Mouse (Mus musculus): ENCODE results near the gene Ly6g6e.
"Not testable (repeated sequence)": the region's sequence is repeated elsewhere in the genome, so short reads cannot be mapped to it uniquely, and the experiment has no call there.

Gene Ly6g6e

DNA sequence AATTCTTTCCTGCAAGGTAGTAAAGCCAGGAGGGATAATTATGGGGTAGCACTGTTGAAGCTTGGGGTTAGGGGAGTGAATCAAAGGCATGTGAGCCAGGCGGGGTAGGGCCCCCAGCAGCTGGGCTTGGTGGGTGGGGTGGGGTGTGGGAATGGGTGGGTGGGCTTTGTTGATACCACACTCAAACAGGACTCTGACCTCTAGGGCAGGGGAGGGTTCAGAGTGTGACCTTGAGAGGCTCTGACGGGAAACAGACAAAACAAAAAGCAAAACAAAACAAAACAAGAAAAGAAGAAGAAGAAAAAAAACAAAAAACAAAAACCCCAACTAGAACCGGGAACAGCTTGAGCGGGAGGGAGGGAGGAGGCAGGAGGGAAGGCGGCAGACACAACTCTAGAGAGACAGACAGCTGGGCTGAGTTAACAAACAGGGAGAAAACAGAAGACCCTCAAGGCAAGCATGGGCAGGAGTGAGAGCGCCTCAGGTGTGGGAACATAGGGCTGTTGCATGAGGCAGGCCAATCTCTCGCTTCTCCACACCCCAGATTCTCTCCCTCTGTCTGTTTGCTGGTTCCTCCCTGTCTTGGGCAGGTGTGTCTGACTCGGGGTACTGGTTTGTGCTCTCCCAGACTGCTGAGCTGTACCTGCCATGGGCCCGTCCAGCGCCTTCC is at the start of gene Ly6g6e:
Ly6g6e (plus strand) TSS at position 396 of the 670 bp plus-strand sequence.
- DNase-seq (ENCODE audit: low read depth, low spot score): no peak

DNA sequence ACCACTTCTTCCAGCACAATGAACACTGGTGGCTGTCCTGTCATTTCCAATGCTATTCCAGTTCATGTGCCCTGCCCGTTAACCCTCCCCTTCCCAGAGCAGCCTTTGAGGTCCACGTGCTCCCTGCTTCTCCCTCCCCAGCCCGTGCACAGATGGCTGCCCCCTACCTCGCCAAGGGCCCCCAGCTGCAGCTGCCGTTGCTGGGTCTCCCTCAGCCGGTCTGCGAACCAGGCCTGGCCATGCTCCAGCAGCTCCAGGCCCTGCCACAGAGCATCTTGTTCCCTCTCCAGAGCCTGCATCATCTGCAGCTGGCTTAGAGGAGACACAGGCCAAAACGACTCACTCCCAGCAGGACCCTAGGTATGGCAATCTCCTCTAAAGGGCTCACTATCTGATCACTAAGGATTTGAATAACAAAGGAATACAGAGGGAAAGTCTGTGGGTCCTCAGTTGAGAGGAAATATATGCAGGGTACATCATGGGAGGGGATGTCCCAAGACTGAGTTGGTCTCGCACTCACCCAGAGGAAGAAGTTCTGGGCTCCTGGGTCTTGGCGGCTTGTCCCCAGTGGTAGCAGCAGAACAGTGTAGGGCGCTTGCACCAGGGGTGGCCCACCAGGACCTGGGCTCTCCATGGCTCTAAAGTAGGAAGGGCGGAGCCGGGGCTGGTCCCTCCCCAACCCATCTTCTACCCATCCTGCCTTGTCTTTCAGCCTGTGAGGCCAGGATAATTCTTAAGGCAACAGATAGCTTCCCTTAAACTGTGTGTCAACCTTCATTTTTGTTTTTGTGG is 49.2 kb upstream of the Ly6g6e start, which contains the start of gene Sapcd1:
Sapcd1 (minus strand) TSS at position 740 of the 792 bp plus-strand sequence.
- DNase-seq (ENCODE audit: low read depth, low spot score): no peak

DNA sequence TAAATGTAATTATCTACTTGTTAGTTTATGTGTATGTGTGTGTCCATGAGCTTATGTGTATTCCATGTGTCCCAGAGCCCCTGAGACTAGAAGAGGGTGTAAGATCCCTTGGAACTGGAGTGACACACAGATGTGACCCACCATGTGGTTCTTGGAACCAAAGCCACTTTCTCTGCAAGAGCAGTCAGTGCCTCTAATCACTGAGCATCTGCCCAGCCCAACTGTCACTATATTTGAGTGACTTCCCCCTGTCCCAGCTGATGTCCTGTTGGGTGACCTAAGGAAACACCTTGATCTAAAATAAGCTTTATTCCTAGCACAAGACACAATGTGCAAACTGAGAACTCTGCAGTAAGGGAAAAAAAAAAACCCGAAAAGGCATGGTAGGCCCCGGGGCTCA is 48.4 kb upstream of the Ly6g6e start:
- no peak for DNase-seq (ENCODE audit: low read depth, low spot score)

DNA sequence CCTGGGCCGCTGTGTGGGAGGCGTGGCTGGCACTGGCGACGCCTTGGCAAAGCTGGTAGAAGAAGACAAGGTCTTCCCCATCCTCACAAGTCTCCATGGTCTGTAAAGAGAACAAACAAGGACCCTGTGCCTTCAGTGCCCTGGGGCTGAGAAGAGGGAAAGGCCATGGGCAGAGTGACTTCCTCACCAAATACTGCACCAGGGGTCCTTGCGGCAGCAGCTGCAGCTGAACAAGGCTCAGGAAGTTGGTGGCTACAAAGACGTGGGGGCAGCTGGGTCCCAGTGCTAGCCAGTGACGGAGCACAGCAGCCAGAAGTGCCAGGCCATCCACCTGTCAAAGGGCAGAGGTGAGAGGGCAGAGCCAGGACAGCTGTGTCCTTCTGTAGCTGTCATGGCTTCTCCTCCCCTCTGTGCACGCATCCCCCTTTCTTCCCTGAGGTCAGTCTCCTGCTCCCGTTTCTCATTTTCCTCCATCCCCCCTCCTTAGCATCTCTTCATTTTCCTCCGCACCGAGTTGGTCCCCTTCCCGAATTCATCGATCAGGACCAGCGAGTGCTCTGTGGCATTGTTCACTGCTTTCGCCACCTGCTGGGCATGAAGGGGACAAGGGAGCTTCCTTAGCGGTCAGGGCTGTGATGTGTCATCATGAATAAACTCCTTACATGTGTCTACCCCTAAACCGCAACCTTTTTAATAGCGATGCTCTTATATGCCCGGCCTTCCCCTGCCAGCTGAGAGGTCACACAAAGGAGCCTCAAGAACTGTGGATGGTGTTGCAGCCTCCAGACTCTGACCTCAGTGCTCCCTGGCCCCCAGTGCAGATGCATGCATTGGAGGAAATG is 46.8 kb upstream of the Ly6g6e start:
- no peak for DNase-seq (ENCODE audit: low read depth, low spot score)

DNA sequence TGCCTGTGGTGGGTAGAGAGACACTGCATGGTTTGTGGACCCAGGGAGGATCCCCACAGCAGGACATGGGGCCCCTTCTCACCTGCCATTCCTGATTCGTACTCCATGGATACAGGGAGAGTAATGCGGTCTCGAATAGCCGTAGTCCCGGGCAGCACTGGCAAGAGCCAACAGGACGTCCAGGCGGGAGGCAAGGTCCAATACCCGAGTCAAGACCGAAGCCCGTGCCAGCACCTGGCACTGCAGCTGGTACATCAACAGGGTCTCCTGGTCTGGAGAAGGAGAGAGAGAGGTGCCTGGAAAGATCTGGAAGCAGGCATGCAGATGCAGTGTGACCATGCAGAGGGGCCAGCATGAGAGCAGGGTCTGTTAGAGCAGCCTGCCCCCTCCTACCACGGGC is 45.4 kb upstream of the Ly6g6e start:
- DNase-seq (ENCODE audit: low read depth, low spot score): no peak

DNA sequence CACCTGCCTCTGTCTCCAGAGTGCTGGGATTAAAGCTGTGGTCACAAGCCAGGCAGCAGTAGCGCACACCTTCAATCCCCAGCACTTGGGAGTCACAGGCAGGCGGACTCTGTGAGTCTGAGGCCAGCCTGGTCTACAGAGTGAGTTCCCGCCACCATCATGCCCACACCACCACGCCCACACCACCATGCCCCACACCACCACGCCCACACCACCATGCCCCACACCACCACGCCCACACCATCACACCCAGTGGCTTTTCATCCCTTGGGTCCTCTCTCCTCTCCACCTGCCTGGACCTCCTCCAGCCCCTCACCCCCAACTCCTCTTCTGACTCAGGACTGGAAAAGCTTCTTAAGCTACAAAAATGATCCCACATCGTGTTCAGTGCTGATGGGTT is 44.8 kb upstream of the Ly6g6e start:
- no peak for DNase-seq (ENCODE audit: low read depth, low spot score)

DNA sequence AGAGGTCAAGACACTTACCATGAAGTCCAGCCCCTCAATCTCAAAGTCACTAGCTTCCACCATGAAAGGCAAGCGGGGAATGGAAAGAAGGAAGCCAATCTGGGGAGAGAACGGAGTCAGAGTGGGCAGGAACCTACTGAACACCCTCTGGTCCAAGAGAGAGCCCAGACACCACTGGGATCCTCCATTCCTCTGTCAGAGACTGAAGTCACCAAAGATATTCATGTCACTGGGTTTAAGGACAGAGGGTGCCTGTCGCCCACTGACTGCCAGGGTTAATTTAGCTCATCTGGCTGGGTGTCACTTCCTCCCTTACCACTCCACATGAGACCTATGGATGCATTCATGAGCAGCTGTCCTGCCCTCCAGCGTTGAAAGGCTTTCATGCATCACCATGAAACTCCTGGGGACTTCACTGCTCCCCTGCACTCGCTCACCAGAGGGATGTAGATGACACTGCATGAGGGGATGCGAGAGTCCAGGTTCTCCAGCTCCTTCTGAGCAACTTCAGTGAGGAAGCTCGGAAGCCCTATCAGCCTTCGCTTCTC is 44.3 kb upstream of the Ly6g6e start:
- no peak for DNase-seq (ENCODE audit: low read depth, low spot score)

DNA sequence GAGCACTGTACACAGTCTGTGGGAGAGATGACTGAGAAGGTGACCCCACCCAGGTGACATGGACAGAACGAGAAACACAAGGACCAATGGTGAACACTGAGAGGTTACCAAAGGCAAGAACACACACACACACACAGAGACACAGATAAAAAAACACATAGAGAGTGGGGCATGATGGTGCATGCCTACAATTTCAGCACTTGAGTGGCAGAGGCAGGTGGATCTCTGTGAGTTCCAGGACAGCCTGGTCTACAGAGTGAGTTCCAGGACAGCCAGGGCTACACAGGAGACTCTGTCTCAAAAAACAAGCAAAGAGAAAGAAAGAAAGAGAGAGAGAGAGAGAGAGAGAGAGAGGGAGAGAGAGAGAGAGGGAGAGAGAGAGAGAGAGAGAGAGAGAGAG is 43.0 kb upstream of the Ly6g6e start:
- DNase-seq (ENCODE audit: low read depth, low spot score): not testable (repeated sequence)

DNA sequence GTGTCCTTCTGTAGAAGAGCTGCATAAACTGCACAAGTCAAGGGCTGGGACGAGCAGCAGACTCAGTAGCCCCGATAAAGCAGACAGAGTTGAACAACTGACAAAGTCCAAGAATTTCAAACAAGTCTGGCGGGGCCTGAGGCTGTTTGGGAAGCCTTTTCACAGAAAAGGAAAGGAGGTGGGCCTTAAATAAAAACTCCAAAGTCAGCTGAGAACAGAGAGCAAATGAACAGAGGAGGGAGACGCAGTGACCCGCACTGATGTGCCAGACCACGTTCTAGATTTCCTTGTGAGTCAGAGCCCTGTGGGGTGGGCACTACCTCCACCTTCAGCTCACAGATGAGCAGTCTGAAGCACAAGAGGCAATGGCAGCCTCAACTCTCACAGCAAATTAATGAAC is 41.8 kb upstream of the Ly6g6e start:
- no peak for DNase-seq (ENCODE audit: low read depth, low spot score)

DNA sequence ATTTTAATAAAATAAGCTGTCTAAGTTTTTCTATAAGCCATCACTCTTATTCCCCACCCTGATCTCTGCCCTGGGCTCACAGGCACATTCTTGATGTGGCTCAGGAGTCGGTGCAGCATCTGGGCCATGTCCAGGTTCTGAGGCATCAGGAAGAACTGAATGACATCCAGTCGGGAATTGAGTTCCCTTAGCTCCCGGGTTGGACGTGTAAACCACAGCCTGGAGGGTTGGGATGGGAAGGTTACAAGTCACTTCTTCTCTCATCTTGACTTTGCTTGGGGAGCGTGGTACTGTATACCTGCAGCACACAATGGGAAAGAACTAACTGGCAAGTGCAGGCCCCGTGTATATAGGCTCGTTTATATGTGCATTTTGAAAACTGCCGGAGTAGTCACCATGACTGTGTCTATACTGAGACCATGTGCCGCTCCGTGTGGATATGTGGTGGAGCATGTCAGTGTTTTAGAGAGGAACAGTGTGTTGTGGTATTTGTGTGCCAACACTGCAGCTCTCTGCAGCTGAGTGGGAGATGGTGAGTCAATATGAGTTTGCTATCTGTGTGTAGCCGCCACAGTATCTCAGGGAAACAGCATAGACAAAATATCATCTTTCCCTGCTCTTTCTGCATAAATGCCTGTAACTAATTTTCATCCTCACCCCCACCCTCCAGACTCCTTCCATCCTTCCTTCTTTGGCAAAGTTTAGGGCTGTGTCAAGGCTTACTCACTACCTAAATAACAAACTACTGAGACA is 37.4 kb upstream of the Ly6g6e start:
- no peak for DNase-seq (ENCODE audit: low read depth, low spot score)

DNA sequence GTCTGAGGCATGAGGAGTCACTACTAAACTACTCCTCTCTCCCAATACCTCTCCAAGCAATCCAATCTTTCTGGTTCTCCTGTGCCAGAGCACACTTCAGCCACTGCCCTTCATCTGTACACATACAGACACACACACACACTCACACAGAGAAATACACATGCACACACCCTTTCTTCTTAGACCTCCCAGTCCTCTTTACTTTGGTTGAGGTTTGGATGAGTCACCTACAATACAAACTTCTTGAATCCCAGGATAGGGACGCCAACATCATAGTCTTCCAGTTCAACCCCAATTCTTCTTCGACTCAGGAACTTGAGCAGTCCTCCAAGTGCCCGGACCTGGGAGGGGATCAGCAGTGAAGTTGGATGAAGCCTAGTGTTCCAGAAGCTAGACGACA is 32.9 kb upstream of the Ly6g6e start:
- no peak for DNase-seq (ENCODE audit: low read depth, low spot score)

DNA sequence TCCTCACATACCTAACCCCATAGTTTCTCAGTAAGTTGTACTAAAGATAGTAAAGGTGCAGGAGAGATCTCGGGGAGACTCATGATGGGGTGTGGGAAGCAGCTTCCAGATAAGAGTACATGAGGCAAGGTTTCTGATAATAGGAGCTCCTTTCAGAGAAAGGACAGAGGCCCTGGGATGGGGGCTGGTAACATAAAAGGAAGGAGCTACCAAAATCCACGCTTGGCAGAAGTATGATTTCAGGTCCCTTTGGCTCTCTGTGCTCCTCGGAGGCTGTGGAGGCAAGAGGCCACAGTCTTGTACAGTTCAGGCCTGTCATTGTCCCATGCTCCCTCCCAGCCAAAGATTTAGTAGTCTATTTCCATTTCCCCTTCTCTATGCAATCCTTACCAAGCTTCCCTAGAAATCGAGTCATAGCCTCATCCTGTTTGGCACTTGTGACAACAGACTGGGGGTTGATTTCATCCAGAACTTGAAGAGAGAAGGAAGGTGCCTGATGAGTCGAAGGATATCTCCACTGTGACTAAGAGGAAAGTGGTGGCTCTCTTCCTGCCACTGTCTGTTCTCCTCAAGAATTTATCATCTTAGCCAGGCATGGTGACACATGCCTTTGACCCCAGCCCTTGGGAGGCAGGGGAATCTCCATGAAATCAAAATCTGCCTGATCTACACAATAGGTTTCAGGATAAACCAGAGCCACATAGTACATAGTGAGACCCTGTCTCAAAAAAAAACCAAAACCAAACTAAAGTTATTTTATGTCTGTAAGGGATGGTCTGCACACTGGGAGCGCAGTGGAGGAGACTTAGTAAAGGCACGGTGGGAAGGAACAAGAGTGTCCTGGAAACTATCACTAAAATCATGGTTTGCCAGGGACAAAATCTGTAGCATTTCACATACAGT is 31.5 kb upstream of the Ly6g6e start:
- DNase-seq (ENCODE audit: low read depth, low spot score): no peak

DNA sequence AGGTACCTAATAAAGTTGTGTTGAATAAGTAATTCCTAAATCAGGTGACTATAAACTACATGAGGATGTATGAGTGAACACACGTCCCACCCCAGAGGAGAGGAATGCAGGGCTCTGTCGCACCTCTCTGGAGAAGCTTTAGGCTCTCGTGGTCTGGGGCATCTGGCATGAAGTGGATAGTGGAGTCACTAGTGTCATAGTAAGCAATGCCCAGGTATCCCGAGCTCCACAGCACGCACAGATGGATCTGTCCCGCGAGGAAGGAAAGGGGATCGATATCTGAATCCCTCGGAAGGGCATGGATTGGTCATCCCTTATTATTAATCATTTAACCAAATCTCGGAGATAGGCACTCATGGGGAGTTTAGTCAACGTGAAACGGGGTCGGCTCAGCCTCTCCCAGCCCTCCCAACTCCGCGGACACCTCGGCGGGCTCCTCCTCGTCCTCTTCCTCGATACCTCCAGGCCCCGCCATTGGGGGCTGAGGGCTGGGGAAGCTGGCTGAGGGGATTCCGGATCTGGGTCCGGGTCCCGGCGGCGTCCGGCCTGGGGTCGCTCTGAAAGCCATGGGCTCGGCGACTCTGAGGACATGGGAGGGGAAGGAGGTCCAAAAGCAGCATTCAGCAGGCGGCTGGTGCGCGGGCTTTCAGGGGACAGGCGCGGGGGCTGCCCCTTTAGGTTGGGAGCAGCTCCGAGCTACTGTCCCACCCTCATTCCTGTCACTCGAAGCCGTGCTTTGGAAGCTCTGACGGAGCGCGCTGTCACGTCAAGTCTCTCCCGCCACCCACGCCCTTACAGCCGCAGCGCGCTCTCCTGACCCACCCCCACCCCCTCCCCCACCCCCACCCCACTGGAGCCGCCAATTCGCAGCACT is 30.7 kb upstream of the Ly6g6e start:
- DNase-seq (ENCODE audit: low read depth, low spot score): no peak

DNA sequence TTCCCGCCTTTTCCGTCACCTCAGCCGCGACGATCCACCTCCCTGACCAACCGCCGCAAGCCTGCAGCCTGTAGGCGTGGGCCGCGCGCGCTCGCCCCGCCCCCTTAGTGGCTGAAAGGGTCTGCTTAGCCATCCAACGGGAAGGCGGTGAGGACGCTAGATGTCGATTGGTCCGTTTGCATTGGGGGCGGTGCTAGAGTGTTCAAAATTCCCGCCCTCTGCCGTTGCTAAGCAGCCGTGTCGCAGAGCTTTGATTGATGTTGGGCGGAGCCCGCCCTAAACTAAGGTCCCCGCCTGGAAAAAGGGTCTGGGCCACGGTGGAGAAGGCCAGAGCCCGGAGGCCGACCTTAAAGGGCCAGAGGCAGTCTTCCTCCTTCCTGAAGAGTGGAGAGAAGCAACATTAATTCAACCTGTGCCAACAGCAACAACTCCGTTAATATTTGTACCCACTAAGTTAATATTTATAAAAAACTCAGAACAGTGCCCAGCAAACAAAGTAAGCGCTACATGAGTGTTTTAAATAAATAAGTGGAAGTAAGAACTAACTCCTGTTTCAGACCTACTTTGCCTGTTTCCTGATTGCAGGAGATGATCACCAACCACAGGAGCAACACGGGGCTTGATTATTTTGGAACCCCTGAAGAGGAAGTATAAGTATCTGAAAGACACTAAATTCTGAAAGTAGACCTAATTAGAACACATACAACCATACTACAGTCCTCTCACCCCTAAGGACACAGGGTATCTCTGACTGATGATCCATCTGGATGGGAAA is 29.8 kb upstream of the Ly6g6e start, which contains the start of gene Msh5:
Msh5 (minus strand) TSS at position 65 of the 775 bp plus-strand sequence.
- peak; percentile 100 for DNase-seq (ENCODE audit: low read depth, low spot score)

DNA sequence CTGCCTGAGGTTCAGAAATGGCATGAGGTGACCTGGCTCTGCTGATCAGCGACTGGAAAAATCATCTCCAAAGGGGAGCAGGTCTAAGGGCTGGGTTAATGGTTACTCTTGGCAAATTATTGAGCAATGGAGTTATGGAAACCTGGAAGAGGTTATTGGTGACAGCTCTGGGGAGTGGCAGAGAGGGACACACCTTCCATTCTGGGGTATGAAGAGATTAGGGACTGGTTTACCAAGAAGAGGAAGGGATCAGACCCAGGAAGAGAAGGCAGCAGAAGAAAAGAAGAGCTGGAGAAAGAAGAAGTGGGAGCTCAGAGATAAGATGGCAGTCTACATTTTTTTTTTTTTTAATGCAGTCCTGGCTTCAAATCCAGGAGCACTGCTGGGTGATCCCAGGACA is 29.0 kb upstream of the Ly6g6e start:
- DNase-seq (ENCODE audit: low read depth, low spot score): no peak

DNA sequence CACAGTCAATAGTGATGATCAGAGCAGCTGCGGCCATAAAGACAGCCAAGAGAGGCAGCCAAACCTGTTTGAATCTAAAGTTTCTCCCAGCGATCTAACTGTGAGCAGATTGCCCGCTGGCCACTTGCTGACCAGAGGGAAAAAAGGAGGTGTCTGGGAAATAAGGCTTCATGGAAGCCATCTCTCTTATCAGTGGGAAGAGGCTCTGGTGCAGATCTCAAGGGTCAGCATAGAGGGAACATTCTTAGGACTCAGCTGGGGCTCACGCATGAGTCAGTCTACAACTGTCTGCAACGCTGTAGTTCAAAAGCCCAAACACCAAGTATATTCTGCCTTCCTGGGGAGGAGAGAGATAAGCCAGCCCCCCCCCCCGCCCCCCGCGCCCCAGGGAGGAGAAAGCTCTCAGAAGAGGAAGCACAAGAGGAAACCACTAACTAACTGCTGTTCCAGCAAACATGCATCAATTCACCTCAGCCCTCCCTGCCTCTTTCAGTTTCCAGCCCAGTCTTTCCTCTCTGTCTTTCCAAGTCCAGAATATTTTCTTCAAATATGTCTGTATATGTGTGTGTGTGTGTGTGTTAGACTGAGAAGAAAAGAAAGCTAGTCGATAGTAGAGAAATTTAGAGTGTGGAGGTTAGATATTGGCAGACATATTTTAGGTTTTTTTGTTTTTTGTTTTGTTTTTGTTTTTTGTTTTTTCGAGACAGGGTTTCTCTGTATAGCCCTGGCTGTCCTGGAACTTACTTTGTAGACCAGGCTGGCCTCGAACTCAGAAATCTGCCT is 28.4 kb upstream of the Ly6g6e start:
- DNase-seq (ENCODE audit: low read depth, low spot score): no peak

DNA sequence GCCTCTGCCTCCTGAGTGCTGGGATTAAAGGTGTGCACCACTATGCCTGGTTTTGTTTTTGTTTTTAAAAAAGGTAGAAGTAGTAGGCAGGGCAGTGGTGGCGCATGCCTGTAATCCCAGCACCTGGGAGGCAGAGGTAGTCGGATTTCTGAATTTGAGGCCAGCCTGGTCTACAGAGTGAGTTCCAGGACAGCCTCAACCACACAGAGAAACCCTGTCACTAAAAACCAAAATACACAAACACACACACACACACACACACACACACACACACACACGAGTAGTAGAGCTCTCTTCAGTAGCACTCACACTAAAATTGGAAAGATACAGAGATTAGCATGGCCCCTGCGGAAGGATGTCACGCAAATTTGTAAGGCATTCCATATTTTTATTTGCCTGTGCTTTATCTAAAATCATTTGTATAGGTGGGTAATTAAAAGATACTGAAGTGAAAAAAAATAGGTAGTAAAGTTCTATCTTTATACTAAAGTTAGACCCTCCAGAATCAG is 27.7 kb upstream of the Ly6g6e start:
- DNase-seq (ENCODE audit: low read depth, low spot score): no peak

All from forelimb bud, embryonic 11.5 days (tissue).